ENCODE assay signal across 8 mouse cellular contexts in genomic region chr4:32240457-32241030, GRCm38 (mm10). TPM values are rescaled to one million over a fixed set of nuclear protein-coding genes. Genes with fewer than 3 reads are reported as not detected.
DNase-seq lines count a peak whose midpoint lies in the region; ATAC-seq and TF ChIP-seq lines count a peak whose summit lies in the region.

No protein-coding gene starts in this region.

- TF ChIP-seq POLR2A in heart, adult 2 months (IDR thresholded peaks at IDR 0.05; ENCODE audit: insufficient read depth, low read depth, low read length) = no peak

- peaks cover 51% of the 10 kb centered on the region for H3K4me1 ChIP-seq in heart, embryonic 13.5 days
- H3K4me1 ChIP-seq in heart, adult 2 months (ENCODE audit: control insufficient read depth, insufficient read depth, low read length) = peaks cover 2% of the 10 kb centered on the region; the same call in 1 of the 2 replicates
- H3K4me1 ChIP-seq in hindbrain, embryonic 12.5 days = peaks cover 52% of the 10 kb centered on the region
- H3K4me1 ChIP-seq in midbrain, embryonic 11.5 days (ENCODE audit: control insufficient read depth, insufficient read depth, low read length) = peaks cover 44% of the 10 kb centered on the region

- 27% methylated on average over 9 of the region's 9 CpGs for WGBS in heart, embryonic 13.5 days
- WGBS in heart, adult 2 months = 53% methylated on average over 9 of the region's 9 CpGs
- WGBS in hindbrain, embryonic 12.5 days = 10% methylated on average over 9 of the region's 9 CpGs
- 19% methylated on average over 9 of the region's 9 CpGs for WGBS in midbrain, embryonic 11.5 days

- intact Hi-C loops in heart, adult 2 months (cut with DNase I) = no loop called here

- no peak for TF ChIP-seq EP300 in heart, adult 2 months (IDR thresholded peaks at IDR 0.05; ENCODE audit: insufficient read depth, low read depth, low read length)

- peaks cover 4% of the 10 kb centered on the region; the same call in 1 of the 2 replicates for H3K27me3 ChIP-seq in heart, embryonic 13.5 days (replicated peaks)
- no peaks in the 10 kb centered on the region for H3K27me3 ChIP-seq in heart, adult 2 months (ENCODE audit: control insufficient read depth, insufficient read depth, low read length)
- no peaks in the 10 kb centered on the region; the same call in 1 of the 2 replicates for H3K27me3 ChIP-seq in hindbrain, embryonic 12.5 days
- H3K27me3 ChIP-seq in midbrain, embryonic 11.5 days (ENCODE audit: control insufficient read depth, insufficient read depth, low read length) = peaks cover 2% of the 10 kb centered on the region; the same call in 1 of the 2 replicates

- no peaks in the 10 kb centered on the region for H3K9me3 ChIP-seq in heart, embryonic 13.5 days
- H3K9me3 ChIP-seq in hindbrain, embryonic 12.5 days (replicated peaks) = no peaks in the 10 kb centered on the region
- H3K9me3 ChIP-seq in midbrain, embryonic 11.5 days (ENCODE audit: control insufficient read depth, low read length) = no peaks in the 10 kb centered on the region

- H3K79me2 ChIP-seq in heart, adult 2 months (replicated peaks; ENCODE audit: control insufficient read depth, insufficient read depth, low read length) = no peaks in the 10 kb centered on the region

- no peak overlapping the region for H3K27ac ChIP-seq in heart, embryonic 13.5 days (replicated peaks)
- no peak overlapping the region; the same call in 1 of the 2 replicates for H3K27ac ChIP-seq in heart, adult 2 months
- H3K27ac ChIP-seq in hindbrain, embryonic 12.5 days = peak overlapping the region; percentile 58; the same call in 1 of the 2 replicates
- no peak overlapping the region for H3K27ac ChIP-seq in midbrain, embryonic 11.5 days (ENCODE audit: low read depth, low read length)

- H3K4me2 ChIP-seq in heart, embryonic 13.5 days = peak overlapping the region; percentile 87
- H3K4me2 ChIP-seq in hindbrain, embryonic 12.5 days (replicated peaks) = peak overlapping the region; percentile 82
- H3K4me2 ChIP-seq in midbrain, embryonic 11.5 days = peak overlapping the region; percentile 95

- H3K9ac ChIP-seq in heart, embryonic 13.5 days = peak overlapping the region; percentile 95
- H3K9ac ChIP-seq in heart, adult 2 months (ENCODE audit: low read depth, low read length) = no peak overlapping the region
- peak overlapping the region; percentile 98 for H3K9ac ChIP-seq in hindbrain, embryonic 12.5 days
- peak overlapping the region; percentile 88; the same call in 1 of the 2 replicates for H3K9ac ChIP-seq in midbrain, embryonic 11.5 days (ENCODE audit: low read length)

- H3K4me3 ChIP-seq in heart, embryonic 13.5 days = peak overlapping the region; percentile 95
- H3K4me3 ChIP-seq in heart, adult 2 months = no peak overlapping the region
- H3K4me3 ChIP-seq in hindbrain, embryonic 12.5 days = peak overlapping the region; percentile 95
- H3K4me3 ChIP-seq in midbrain, embryonic 11.5 days (ENCODE audit: low read depth, low read length) = peak overlapping the region; percentile 84

- H3K36me3 ChIP-seq in heart, embryonic 13.5 days = no peaks in the 10 kb centered on the region
- H3K36me3 ChIP-seq in heart, adult 2 months (ENCODE audit: control insufficient read depth, insufficient read depth, low read length) = no peaks in the 10 kb centered on the region
- no peaks in the 10 kb centered on the region for H3K36me3 ChIP-seq in hindbrain, embryonic 12.5 days
- H3K36me3 ChIP-seq in midbrain, embryonic 11.5 days (ENCODE audit: control insufficient read depth, insufficient read depth, low read length) = no peaks in the 10 kb centered on the region

- DNase-seq in heart, adult 2 months = no peak
- peak; percentile 51 for DNase-seq in ZHBTc4 (ENCODE audit: low read depth, low spot score)
- DNase-seq in midbrain, embryonic 11.5 days (ENCODE audit: low spot score, missing footprints) = peak; percentile 89
- no peak for DNase-seq in urinary bladder, postnatal 10 days (ENCODE audit: low spot score)
- no peak for DNase-seq in urinary bladder, adult 2 months (ENCODE audit: low spot score)
- DNase-seq in spleen, adult 18-20 months = no peak

- ATAC-seq in heart, embryonic 13.5 days (ENCODE audit: extremely low read depth, insufficient number of reproducible peaks, low FRiP score, low TSS enrichment) = no peak
- no peak for ATAC-seq in hindbrain, embryonic 12.5 days (ENCODE audit: low FRiP score)
- ATAC-seq in midbrain, embryonic 11.5 days (ENCODE audit: low FRiP score) = no peak

- TF ChIP-seq CTCF in heart, adult 2 months (IDR thresholded peaks at IDR 0.05) = no peak

RNA-seq across cellular contexts. Expression of gene Bach2, which starts 1.9 kb away (rescaled TPM):
- polyA plus RNA-seq in heart, embryonic 13.5 days (2015; fragmentation: Nextera tagmentation; extraction: Ambion mirVana) = 7.0 and 7.1 TPM in 2 replicates
- total RNA-seq in heart, adult 2 months (2021) = 1 to 10 TPM; 3.9 to 4.2 TPM
- 2.4 and 4.7 TPM in 2 replicates for polyA plus RNA-seq in heart, adult 2 months (2012; rRNA removed)
- 25.4 and 27.3 TPM in 2 replicates for polyA plus RNA-seq in hindbrain, embryonic 12.5 days (2016; fragmentation: Nextera tagmentation; extraction: Ambion mirVana)
- 11.2 and 13.2 TPM in 2 replicates for polyA plus RNA-seq in midbrain, embryonic 11.5 days (2014; fragmentation: Nextera tagmentation; extraction: Ambion mirVana)
- polyA plus RNA-seq in urinary bladder, adult 2 months (2012; rRNA removed) = 2.3 and 2.6 TPM in 2 replicates

Comparison
In these comparisons a context has a peak if more than half of its experiments do, and no peak if none do; other contexts are left out.
1. DNase-seq: peak in ZHBTc4 (single experiment) and midbrain, embryonic 11.5 days (single experiment); none in heart, adult 2 months (0 of 2), urinary bladder, postnatal 10 days (single experiment), urinary bladder, adult 2 months (single experiment) and spleen, adult 18-20 months (0 of 2).
2. Peak in every context shown above with its lines, with median percentiles within 50 percentile points of each other: H3K4me2 ChIP-seq.